Mouse (Mus musculus): ENCODE data around the gene 4931408C20Rik.

4931408C20Rik gene

DNA sequence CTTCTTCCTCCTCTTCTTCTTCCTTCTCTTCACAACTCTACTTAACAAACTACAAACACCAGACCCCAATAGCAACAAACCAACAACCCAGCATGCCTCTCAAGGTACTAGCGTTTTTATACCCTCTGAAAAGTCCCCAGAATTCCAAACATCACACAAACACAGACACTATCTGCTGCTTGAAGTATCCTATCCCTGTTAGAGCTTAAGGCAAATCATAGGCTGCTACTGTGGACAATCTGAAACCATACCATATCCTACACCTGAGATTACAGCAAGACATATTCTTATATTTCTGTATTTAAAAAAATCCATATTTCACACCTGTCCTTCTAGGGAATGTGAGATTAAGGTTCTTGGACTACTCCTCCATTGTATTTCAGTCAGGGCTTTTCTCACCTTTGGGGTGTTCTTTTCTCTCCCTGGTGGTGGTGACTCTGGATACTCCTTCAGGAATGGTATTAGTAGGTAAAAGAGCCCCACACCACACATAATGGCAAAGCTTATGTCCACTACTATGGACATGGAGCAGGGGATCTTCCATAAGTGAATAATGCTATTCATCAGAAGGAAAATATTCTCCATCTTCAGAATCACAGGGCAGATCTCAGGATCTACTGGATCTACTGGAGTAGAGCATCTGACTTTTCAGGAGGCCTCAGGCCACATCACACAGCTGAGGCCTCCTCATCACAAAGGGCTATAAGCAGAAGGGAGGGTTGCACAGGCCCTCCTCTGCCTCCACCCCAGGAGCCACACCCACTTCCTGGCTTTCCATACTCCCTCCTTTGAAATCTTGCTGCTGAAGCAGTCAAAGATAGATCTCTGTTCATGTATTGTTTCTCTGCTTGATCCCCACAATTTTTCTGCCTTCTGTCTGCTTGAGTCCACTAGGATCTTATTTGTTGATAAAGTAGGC lies at the start of gene 4931408C20Rik:
TSS of gene 4931408C20Rik (minus strand) at position 619 of the 919 bp plus-strand sequence.
- peak; percentile 14 for DNase-seq

- DNase-seq, result no peak
Measured at GRCm38 (mm10) chr1:26687926-26688325, 666 bp upstream of the 4931408C20Rik start.

GRCm38 (mm10) chr1:26685952-26686693 lies 1.1 kb downstream of the 4931408C20Rik start:
- no peak for DNase-seq

DNA sequence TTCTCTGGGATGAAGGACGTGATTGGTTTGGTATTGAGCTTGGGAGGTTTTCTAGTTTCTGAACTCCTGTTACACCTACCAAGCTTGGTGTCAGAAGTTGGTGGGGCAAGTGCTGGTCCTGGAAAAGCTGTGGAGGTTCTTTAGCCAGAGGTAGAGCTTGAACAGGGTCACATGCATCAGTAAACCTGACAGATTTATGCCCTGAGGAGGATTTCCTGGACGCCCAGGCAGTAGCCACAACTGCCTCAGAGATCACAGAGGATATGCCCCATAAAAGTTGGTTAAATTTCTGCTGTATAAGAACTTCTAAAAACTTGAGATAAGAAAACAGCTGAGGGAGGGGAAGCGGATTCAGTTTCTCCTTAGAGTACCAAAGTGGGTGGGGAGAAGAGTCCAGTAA lies 1.9 kb downstream of the 4931408C20Rik start:
- DNase-seq, result no peak

DNA sequence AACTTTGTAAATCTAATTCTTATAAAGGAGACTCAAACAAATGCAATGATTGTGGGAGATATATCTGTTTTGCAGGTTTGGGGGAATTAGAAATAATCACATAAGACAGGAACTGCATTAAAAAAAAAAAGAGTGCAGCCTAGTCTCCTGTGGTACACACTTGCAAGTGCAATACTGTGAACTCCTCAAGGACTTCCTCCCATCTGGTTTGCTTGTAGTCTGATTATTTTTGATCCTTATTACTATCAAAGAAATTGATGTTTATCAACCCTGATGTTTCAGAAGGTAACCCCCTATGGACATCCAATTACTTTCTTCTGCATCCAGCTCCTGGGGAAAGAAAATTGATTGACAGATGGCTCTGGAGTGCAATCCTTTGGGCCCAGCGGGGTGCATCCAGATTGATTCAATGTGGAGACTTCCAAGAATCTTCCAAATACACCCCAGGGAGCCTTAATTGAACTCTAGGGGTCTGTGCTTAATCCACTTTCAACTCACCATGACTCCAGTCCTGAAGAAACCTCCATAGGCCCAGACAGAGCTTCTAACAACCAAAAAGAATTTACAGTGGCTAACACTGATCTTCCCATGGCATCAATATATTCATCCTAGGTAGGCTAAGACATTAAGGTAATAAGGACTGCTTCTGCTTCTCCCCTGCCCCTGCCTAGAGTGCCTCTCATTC lies 37.4 kb downstream of the 4931408C20Rik start:
- no peak for DNase-seq

- no peak for DNase-seq
Measured at GRCm38 (mm10) chr1:26636051-26636450, 51.2 kb downstream of the 4931408C20Rik start.

All from liver (tissue).